Mouse (Mus musculus) forebrain, embryonic 10.5 days (tissue): Measurements from ENCODE around the gene Pom121. TPM values are rescaled to one million over a fixed set of nuclear protein-coding genes. Genes with fewer than 3 reads are reported as not detected.
A peak's percentile ranks its signal among the peaks of the same experiment; 100 is the strongest.

ENCODE experiments used
- DNase-seq: peaks from one replicate; pipeline ENCODE4 v3.0.0-alpha.2; 2017; ENCODE audit warnings: low spot score; ENCODE audit errors: extremely low spot score
- H3K27ac ChIP-seq: fragments of 300-500 bp; sonication (generic); 2 replicates; pipeline ENCODE4 v1.5.1; 2016; ENCODE audit warnings: mild to moderate bottlenecking
- H3K27me3 ChIP-seq: fragments of 300-500 bp; sonication (generic); 2 replicates; pipeline ENCODE4 v1.6.1; 2016; ENCODE audit warnings: mild to moderate bottlenecking; ENCODE audit not compliant: poor library complexity, severe bottlenecking
- H3K36me3 ChIP-seq: fragments of 300-500 bp; sonication (generic); replicated peaks from 2 replicates; pipeline ENCODE4 v1.6.1; 2016; ENCODE audit warnings: mild to moderate bottlenecking, moderate library complexity
- H3K4me1 ChIP-seq: fragments of 300-500 bp; sonication (generic); 2 replicates; pipeline ENCODE4 v1.6.1; 2016
- H3K4me3 ChIP-seq: fragments of 300-500 bp; sonication (generic); 2 replicates; pipeline ENCODE4 v1.5.1; 2016; ENCODE audit warnings: mild to moderate bottlenecking, moderate library complexity
- H3K9me3 ChIP-seq: fragments of 300-500 bp; sonication (generic); 2 replicates; pipeline ENCODE4 v1.6.1; 2016; ENCODE audit warnings: mild to moderate bottlenecking, moderate library complexity
- WGBS: fragments of 180-500 bp; shearing (Covaris S2); methylation state at CpG from one replicate; pipeline ENCODE4 v1.1.7; 2016; 5-methylcytosine and 5-hydroxymethylcytosine counted together
- polyA plus RNA-seq: library from polyadenylated mRNA; unstranded; fragments of >200 nt; fragmentation: Nextera tagmentation; extraction: Ambion mirVana; gene quantifications from 2 replicates; pipeline ENCODE4 v1.2.1, GENCODE M21; 2016

Pom121 gene
- polyA plus RNA-seq, 1 experiment from 2014 or later, result 20.4 TPM

- 92% methylated on average over 3 of the region's 3 CpGs for WGBS
- H3K27ac ChIP-seq, result no peak overlapping the region
- H3K9me3 ChIP-seq, result peaks cover 7% of the 10 kb centered on the region
- peaks cover 4% of the 10 kb centered on the region; the same call in 1 of the 2 replicates for H3K27me3 ChIP-seq
- no peak overlapping the region for H3K4me3 ChIP-seq
- DNase-seq, result no peak
- H3K36me3 ChIP-seq, result no peaks in the 10 kb centered on the region
- no peaks in the 10 kb centered on the region for H3K4me1 ChIP-seq
Observed at GRCm38 (mm10) chr5:135362572-135362971, 31.8 kb downstream of the Pom121 start.

- Histone ChIP-seq H3K36me3 (no peaks in the 10 kb centered on the region), H3K9me3 (peaks cover 9% of the 10 kb centered on the region), H3K4me1 (no peaks in the 10 kb centered on the region), H3K27me3 (peaks cover 4% of the 10 kb centered on the region; the same call in 1 of the 2 replicates), H3K4me3 (no peak overlapping the region), H3K27ac (no peak overlapping the region)
- 97% methylated on average over 2 of the region's 2 CpGs for WGBS
- no peak for DNase-seq
Observed at GRCm38 (mm10) chr5:135359772-135360171, 34.6 kb downstream of the Pom121 start.

GRCm38 (mm10) chr5:135357556-135357955 lies 36.8 kb downstream of the Pom121 start:
- Histone ChIP-seq H3K4me3 (no peak overlapping the region), H3K36me3 (no peaks in the 10 kb centered on the region), H3K4me1 (no peaks in the 10 kb centered on the region), H3K9me3 (peaks cover 9% of the 10 kb centered on the region), H3K27ac (no peak overlapping the region), H3K27me3 (peaks cover 19% of the 10 kb centered on the region)
- no peak for DNase-seq
- WGBS, result 91% methylated on average over 2 of the region's 2 CpGs

- 61% methylated on average over 1 of the region's 1 CpGs for WGBS
Observed at GRCm38 (mm10) chr5:135356090-135356489, 38.3 kb downstream of the Pom121 start.

GRCm38 (mm10) chr5:135353564-135353963 lies 40.8 kb downstream of the Pom121 start:
- Histone ChIP-seq H3K4me3 (peak overlapping the region; percentile 3; the same call in 1 of the 2 replicates), H3K36me3 (no peaks in the 10 kb centered on the region; the same call in 1 of the 2 replicates)

More at GRCm38 (mm10) chr5:135356090-135356489, 38.3 kb downstream of the Pom121 start:
- Histone ChIP-seq H3K27me3 (peaks cover 30% of the 10 kb centered on the region), H3K4me3 (no peak overlapping the region), H3K9me3 (peaks cover 9% of the 10 kb centered on the region), H3K36me3 (no peaks in the 10 kb centered on the region), H3K4me1 (no peaks in the 10 kb centered on the region), H3K27ac (no peak overlapping the region)
- DNase-seq, result no peak

GRCm38 (mm10) chr5:135352995-135353394 lies 41.4 kb downstream of the Pom121 start, which contains the start of gene Trim50:
Gene Trim50, plus strand, starts transcription at chr5:135353295.
- Histone ChIP-seq H3K4me1 (no peaks in the 10 kb centered on the region), H3K27me3 (peaks cover 30% of the 10 kb centered on the region), H3K4me3 (peak within 1 kb of the TSS; percentile 3; the same call in 1 of the 2 replicates), H3K27ac (no peak within 1 kb of the TSS), H3K9me3 (peaks cover 10% of the 10 kb centered on the region), H3K36me3 (no peaks in the 10 kb centered on the region; the same call in 1 of the 2 replicates)
- no peak for DNase-seq
- WGBS, result 67% methylated on average over 9 of the region's 9 CpGs

More at GRCm38 (mm10) chr5:135353564-135353963, 40.8 kb downstream of the Pom121 start:
- no peak overlapping the region for H3K27ac ChIP-seq
- peak; percentile 47 for DNase-seq
- peaks cover 30% of the 10 kb centered on the region for H3K27me3 ChIP-seq
- H3K9me3 ChIP-seq, result peaks cover 10% of the 10 kb centered on the region
- H3K4me1 ChIP-seq, result no peaks in the 10 kb centered on the region
- 18% methylated on average over 20 of the region's 20 CpGs for WGBS

- Histone ChIP-seq H3K27ac (no peak overlapping the region), H3K9me3 (peaks cover 6% of the 10 kb centered on the region), H3K4me1 (no peaks in the 10 kb centered on the region), H3K27me3 (peaks cover 30% of the 10 kb centered on the region), H3K36me3 (no peaks in the 10 kb centered on the region; the same call in 1 of the 2 replicates), H3K4me3 (no peak overlapping the region)
- no peak for DNase-seq
- 88% methylated on average over 13 of the region's 13 CpGs for WGBS
Observed at GRCm38 (mm10) chr5:135351606-135352005, 42.7 kb downstream of the Pom121 start.

GRCm38 (mm10) chr5:135349862-135350261 lies 44.5 kb downstream of the Pom121 start, which contains the start of gene Fkbp6:
Gene Fkbp6, minus strand, starts transcription at chr5:135350044.
- no peak within 1 kb of the TSS for H3K27ac ChIP-seq
- no peak for DNase-seq
- peaks cover 6% of the 10 kb centered on the region for H3K9me3 ChIP-seq
- H3K36me3 ChIP-seq, result no peaks in the 10 kb centered on the region; the same call in 1 of the 2 replicates
- H3K27me3 ChIP-seq, result peaks cover 30% of the 10 kb centered on the region
- H3K4me3 ChIP-seq, result no peak within 1 kb of the TSS
- H3K4me1 ChIP-seq, result no peaks in the 10 kb centered on the region
- WGBS, result 91% methylated on average over 35 of the region's 35 CpGs

- no peak overlapping the region for H3K4me3 ChIP-seq
- DNase-seq, result no peak
- H3K27me3 ChIP-seq, result peaks cover 11% of the 10 kb centered on the region; the same call in 1 of the 2 replicates
- H3K4me1 ChIP-seq, result no peaks in the 10 kb centered on the region
- no peaks in the 10 kb centered on the region; the same call in 1 of the 2 replicates for H3K36me3 ChIP-seq
- WGBS, result 73% methylated on average over 4 of the region's 4 CpGs
- H3K9me3 ChIP-seq, result peaks cover 6% of the 10 kb centered on the region
- no peak overlapping the region for H3K27ac ChIP-seq
Observed at GRCm38 (mm10) chr5:135347511-135348011, 46.8 kb downstream of the Pom121 start.

GRCm38 (mm10) chr5:135346430-135346829 lies 47.9 kb downstream of the Pom121 start:
- Histone ChIP-seq H3K36me3 (no peaks in the 10 kb centered on the region; the same call in 1 of the 2 replicates), H3K4me1 (no peaks in the 10 kb centered on the region), H3K27me3 (no peaks in the 10 kb centered on the region), H3K4me3 (no peak overlapping the region), H3K9me3 (peaks cover 6% of the 10 kb centered on the region), H3K27ac (no peak overlapping the region)
- whole genome bisulfite sequencing, result 19% methylated on average over 1 of the region's 1 CpGs
- no peak for DNase-seq

GRCm38 (mm10) chr5:135345989-135346388 lies 48.4 kb downstream of the Pom121 start:
- no peaks in the 10 kb centered on the region; the same call in 1 of the 2 replicates for H3K36me3 ChIP-seq
- H3K9me3 ChIP-seq, result peaks cover 6% of the 10 kb centered on the region
- H3K4me3 ChIP-seq, result no peak overlapping the region
- WGBS, result 76% methylated on average over 7 of the region's 7 CpGs
- DNase-seq, result no peak
- no peaks in the 10 kb centered on the region for H3K27me3 ChIP-seq
- no peaks in the 10 kb centered on the region for H3K4me1 ChIP-seq
- no peak overlapping the region for H3K27ac ChIP-seq

GRCm38 (mm10) chr5:135337575-135337974 lies 56.8 kb downstream of the Pom121 start:
- no peak for DNase-seq
- Histone ChIP-seq H3K9me3 (no peaks in the 10 kb centered on the region), H3K27ac (no peak overlapping the region), H3K27me3 (no peaks in the 10 kb centered on the region), H3K4me3 (no peak overlapping the region), H3K4me1 (no peaks in the 10 kb centered on the region), H3K36me3 (no peaks in the 10 kb centered on the region)
- WGBS, result 76% methylated on average over 3 of the region's 3 CpGs

GRCm38 (mm10) chr5:135331161-135331560 lies 63.2 kb downstream of the Pom121 start:
- 92% methylated on average over 6 of the region's 6 CpGs for WGBS
- H3K9me3 ChIP-seq, result no peaks in the 10 kb centered on the region
- no peaks in the 10 kb centered on the region for H3K36me3 ChIP-seq
- no peaks in the 10 kb centered on the region for H3K27me3 ChIP-seq
- DNase-seq, result peak; percentile 7
- peaks cover 7% of the 10 kb centered on the region for H3K4me1 ChIP-seq
- no peak overlapping the region for H3K4me3 ChIP-seq
- H3K27ac ChIP-seq, result no peak overlapping the region
